Mouse (Mus musculus): Measurements from ENCODE around the gene Med16.

Gene Med16

DNA sequence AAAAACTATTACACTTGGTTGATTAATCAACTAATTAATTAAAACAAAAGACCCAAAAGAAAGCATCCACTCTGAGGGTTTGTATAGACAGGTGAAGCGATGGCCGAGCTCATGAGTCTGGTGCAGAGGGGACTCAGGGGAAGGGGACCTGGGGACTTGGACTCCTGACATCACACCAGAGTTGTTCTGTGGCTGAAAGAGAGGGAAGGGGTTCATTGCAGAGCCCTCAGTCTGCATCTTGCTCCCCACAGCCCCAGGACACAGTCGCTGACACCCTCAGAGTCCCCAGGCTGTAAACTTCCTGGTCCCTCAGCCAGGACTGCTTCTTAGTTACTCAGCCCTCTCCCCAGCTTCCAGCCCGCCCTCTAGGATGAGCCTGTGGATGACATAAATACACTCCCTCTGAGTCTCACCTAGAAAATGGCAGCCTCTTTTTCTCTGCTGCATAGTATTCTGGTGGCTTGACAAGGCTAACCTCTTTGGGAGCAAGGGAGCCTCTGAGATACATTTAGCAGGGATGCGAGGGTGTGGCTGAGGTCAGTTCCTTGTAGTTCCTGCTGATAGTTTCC is 8.9 kb upstream of the Med16 start:
- no peak for DNase-seq (ENCODE audit: low spot score)

DNA sequence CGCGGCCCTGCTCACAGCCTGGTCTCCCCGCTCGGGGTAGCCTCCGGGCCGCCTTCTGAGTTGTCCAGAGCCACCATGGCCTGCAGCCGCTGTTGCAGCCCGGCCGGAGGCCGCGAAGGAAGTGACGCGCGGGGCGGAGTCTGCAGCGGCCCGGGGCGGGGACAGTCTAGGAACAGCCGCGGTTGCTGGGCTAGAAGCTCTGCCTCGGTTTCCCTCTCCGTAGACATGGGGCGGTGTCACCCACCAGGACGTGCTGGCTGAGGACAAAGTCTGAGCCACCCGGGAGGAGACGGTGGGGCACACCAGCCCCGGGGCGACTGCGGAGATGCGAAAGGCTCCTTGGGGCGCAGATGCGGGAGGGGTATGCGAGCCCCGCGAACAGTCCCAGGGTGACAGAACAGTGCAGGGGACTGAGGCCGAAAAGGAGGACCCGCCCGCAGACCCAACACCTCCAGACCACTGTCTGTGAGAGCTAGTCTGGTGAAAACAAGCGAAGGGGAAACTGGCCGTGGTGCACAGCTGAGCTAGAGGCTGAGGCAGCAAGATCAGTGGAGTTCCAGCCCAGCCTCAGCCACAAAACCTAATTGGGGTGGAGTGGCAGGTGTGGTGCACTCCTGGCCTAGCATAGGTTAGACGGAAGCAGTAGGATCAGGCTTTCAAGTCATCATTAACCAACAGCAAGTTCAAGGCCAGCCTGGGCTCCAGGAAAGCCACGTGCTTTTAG is 8.2 kb upstream of the Med16 start, which contains the start of gene Kiss1r:
Kiss1r (plus strand) TSS at position 164 of the 724 bp plus-strand sequence.
- DNase-seq (ENCODE audit: low spot score) = peak; percentile 90

GRCm38 (mm10) chr10:79916081-79916480 is 7.4 kb upstream of the Med16 start:
- no peak for DNase-seq (ENCODE audit: low spot score)

DNA sequence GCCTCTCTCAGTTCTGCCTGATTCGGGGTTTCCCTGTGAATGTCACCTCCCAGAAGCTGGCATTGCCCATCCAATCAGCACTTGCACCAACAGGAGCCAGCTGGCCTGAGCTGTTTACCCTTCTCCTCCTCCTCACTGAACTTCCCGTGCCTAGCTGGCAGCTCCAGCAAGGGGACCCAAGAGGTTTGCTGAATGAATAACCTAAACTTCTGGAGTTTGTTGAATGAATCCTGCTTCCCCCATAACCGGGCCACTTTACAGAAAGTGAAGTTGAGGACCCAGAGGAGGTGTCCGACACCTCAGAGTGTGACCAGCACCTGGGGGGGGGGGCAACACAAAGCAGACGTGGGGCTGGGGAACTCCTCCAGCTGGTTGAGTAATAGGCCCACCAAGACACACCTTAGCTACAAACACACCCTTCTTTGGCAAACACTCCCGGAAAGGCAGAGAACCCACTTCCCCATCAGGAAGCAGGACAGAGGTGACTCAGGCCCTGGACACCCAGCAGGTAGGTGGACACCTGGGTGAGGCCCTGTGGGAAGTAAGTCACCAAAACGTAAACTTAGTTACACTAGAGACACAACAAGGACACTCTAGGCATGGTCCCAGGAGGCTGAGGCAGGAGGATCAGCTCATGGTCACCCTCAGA is 6.3 kb upstream of the Med16 start:
- DNase-seq (ENCODE audit: low spot score) = peak; percentile 71

GRCm38 (mm10) chr10:79914131-79914947 is 5.6 kb upstream of the Med16 start:
- no peak for DNase-seq (ENCODE audit: low spot score)

DNA sequence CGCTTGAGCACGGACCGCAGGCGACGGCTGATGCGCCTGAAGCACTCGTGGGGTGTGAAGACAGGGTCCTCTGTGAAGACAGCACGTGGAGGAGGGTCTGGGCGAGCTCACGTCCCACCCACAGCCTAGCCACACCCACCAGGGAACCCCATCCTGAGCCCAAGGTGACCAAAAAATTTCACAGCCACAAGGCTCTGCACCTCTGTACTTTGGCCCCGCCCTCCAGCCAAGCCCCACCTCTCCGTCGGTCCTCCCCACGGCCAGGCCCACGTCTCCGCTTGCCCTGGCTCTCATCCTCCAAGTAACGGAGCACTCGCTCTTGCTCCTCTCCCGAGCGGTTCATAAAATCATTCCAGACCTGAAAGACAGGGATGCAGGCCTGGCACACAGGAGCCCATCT is 3.7 kb upstream of the Med16 start:
- no peak for DNase-seq (ENCODE audit: low spot score)

DNA sequence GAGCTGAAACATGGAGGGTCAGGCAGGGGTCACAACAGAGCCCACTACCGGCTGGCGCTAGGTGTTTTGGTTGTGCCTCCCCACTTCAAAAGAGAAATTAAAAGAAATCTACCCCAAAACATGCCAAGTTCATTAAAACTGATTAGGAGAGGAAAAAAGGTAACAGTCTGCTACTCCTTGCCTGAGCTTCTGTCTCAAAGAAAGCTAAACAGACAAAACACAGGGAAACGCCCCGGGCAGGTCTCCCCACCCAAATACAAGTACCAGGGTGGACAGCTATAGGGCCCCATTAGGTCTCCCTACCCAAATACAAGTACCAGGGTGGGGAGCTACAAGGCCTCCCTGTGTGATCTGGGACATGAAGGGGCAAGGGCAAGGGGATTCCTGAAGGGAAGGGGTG is 1.8 kb upstream of the Med16 start, which contains the start of gene Gm26602:
Gm26602 (plus strand) TSS at position 301 of the 400 bp plus-strand sequence.
- no peak for DNase-seq (ENCODE audit: low spot score)

DNA sequence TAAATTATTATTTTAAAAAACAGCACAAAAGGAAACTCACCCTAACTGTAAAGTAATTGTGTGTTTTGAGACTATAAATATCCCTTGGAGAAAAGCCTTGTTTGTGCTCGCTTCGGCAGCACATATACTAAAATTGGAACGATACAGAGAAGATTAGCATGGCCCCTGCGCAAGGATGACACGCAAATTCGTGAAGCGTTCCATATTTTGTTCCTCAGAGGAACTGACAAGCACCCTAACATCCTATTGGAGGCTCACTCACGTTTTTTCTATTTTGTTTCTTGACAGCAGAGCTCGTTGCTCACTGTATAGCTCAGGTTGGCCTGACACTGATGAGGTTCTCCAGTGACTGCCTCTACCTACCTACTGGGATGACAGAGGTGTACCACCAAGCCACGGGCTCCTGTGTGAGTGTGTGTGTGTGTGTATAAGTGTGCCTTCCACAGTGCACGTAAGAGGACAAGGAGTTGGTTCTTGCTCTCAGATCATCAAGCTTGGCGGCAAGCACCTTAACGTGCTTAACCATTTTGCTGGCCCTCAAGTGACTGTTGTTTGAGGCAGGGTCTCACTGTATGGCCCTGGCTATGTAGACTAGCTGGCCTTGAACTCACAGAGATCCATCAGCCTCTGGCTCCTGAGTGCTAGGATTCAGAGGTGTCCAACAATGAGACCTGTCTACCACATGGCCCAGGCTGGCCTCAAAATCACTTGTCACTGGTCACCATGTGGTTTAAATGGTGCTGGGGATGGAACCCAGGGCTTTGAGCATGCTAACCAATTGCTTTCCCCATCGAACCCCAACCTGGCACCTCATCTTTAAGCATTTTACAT is 584 bp upstream of the Med16 start:
- no peak for DNase-seq (ENCODE audit: low spot score)

DNA sequence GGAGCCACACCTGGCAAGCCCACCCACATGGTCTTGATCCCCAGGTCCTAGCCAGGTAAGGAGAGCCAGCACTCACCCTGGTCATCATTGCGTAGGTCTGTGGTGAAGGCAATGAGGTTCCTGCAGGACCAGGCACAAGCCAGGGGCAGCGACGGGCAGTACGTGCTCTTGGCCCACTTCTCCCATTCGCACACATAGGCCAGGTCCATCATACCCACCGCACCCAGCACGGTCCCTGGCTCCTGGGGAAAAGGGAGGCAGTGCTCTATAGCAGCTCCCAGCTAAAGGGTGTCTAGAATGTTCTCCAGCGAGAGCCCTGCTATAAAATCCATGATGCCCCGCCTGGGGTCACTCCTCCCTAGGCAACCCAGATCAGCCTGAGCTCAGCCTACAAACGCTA is 1.3 kb downstream of the Med16 start:
- DNase-seq (ENCODE audit: low spot score) = no peak

DNA sequence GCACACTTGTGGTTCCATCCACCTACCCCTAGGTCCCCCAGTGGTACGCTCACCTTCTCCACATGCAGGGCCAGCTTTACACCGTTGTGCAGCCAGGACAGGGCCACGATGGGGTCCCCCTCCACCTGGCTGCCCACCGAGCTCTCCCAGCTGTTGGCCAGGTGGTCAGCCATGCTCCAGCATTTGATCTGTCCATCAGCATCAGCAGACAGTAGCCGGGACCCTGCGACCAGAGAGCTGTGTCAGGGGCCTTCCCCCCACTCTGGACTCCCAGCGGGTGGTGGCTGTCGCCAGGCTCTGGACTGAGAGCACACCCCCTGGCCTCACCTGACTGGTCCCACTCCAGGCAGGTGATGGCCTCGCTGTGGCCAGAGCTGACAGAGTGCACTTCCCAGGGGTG is 2.0 kb downstream of the Med16 start:
- DNase-seq (ENCODE audit: low spot score) = no peak

- DNase-seq (ENCODE audit: low spot score) = no peak
Observed at GRCm38 (mm10) chr10:79900951-79901410, 7.7 kb downstream of the Med16 start.

GRCm38 (mm10) chr10:79897316-79898245 is 11.1 kb downstream of the Med16 start:
- no peak for DNase-seq (ENCODE audit: low spot score)

DNA sequence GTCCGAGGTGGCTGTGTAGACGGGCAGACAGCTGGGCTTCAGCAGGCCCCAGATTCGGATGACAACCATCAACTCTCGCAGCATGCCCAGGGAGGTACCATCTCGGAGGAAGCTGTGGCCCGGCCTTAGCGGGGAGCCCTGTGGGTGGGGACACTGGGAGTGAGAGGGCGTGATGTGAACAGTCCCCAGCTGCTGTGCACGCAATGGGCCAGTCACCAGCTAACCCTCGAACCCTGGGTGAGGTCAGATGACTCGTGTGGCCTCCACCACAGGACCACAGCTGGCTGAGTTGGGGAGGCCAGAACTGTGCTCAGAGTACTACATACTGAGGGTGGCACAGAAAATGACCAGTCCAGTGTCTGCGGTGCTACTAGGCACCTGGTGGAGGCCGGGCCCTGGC is 11.9 kb downstream of the Med16 start:
- DNase-seq (ENCODE audit: low spot score) = peak; percentile 55

- DNase-seq (ENCODE audit: low spot score) = no peak
Observed at GRCm38 (mm10) chr10:79896306-79896705, 12.4 kb downstream of the Med16 start.

DNA sequence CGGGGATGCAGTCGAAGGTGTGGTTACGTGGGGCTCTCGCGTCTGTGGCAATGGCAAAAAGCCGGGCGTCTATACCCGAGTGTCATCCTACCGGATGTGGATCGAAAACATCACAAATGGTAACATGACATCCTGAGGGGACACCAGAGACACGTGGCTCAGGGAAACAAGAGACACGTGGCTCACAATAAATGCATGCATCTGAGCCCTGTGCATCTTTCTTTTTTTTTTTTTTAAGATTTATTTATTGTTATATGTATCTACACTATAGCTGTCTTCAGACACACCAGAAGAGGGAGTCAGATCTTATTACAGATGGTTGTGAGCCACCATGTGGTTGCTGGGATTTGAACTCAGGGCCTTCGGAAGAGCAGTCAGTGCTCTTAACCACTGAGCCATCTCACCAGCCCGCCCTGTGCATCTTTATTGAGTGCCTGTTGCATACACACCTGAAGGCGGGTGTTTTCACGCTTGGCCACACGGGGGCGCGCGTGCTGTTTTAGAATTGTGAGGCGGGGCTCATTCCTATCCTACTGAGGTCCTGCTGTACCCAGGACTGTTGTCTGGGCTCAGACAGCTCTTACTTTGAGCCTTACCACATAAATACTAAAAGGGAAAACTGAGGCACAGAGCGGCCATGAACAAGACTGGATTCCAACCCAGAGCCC is 16.1 kb downstream of the Med16 start:
- peak; percentile 83 for DNase-seq (ENCODE audit: low spot score)

GRCm38 (mm10) chr10:79890670-79891069 is 18.1 kb downstream of the Med16 start, which contains the start of gene Cfd:
Gene Cfd (plus strand): TSS chr10:79890853.
- DNase-seq (ENCODE audit: low spot score) = no peak

DNA sequence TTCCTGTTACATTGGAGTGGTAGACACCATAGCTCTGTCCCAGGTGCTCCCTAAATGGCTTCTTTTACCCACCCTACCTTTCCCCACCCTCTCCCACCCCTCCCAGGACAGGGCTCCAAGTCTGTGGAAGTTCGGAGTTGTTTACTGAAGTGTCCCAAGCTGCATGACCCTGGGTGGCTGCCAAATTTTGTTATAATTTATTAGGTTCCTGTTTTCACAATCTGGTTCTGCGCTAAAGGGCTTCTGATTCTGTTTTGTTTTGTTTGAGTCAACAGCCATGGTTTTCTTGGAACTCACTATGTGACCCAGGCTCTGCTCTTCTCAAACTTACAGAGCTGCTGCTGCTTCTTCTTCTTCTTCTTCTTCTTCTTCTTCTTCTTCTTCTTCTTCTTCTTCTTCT is 19.3 kb downstream of the Med16 start:
- DNase-seq (ENCODE audit: low spot score) = peak; percentile 48

GRCm38 (mm10) chr10:79886611-79887010 is 22.1 kb downstream of the Med16 start:
- no peak for DNase-seq (ENCODE audit: low spot score)

DNA sequence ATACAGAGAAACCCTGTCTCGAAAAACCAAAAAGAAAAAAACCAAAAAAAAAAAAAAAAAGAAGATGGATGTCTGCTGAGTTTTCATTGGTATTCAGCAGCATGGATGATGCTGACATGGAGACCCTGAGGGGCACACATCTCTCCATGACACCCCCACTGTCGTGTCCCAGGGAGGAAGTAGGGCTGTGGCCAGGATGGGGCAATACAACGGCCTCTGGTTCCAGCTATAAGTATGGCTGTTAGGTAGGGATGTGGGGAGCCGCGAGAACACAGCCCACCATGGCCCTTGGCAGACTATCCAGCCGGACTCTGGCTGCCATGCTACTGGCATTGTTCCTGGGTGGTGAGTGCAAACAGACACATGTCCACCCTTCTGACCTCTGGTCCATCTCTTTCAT is 22.7 kb downstream of the Med16 start, which contains the start of gene Elane:
Elane (plus strand) TSS at position 194 of the 400 bp plus-strand sequence.
- DNase-seq (ENCODE audit: low spot score) = no peak

Data from lung, postnatal 25 days (tissue).